Comparison of ENCODE assay signal across 28 mouse cellular contexts in genomic region chr6:141853616-141854015, GRCm38 (mm10). TPM values are rescaled to one million over a fixed set of nuclear protein-coding genes. Genes with fewer than 3 reads are reported as not detected.
DNase-seq lines count a peak whose midpoint lies in the region; ATAC-seq and TF ChIP-seq lines count a peak whose summit lies in the region.
"Had no signal": no experiment of that assay in that cellular context is flagged by ENCODE, and none has a peak within 500 bp of the region (broad histone marks: within the 10 kb centered on the region; RNA-seq: fewer than 3 reads in every experiment).

No protein-coding gene starts in this region.

- peak overlapping the region; percentile 36 for H3K4me3 ChIP-seq in layer of hippocampus, adult 2 months
- no peak overlapping the region for H3K4me3 ChIP-seq in stomach, postnatal 0 days (ENCODE audit: low read depth, low read length)
- H3K4me3 ChIP-seq: embryonic facial prominence, embryonic 13.5 days; forebrain, embryonic 10.5 days; forebrain, embryonic 13.5 days; heart, adult 2 months; hindbrain, embryonic 12.5 days; hindbrain, embryonic 15.5 days had no signal

- no peaks in the 10 kb centered on the region for H3K36me3 ChIP-seq in stomach, postnatal 0 days (ENCODE audit: control insufficient read depth, insufficient read depth, low read length)
- H3K36me3 ChIP-seq: embryonic facial prominence, embryonic 13.5 days; forebrain, embryonic 10.5 days; hindbrain, embryonic 12.5 days; hindbrain, embryonic 15.5 days had no signal

- no peaks in the 10 kb centered on the region for H3K27me3 ChIP-seq in stomach, postnatal 0 days (ENCODE audit: control insufficient read depth, insufficient read depth, low read length)
- H3K27me3 ChIP-seq: embryonic facial prominence, embryonic 13.5 days; forebrain, embryonic 13.5 days; hindbrain, embryonic 12.5 days; hindbrain, embryonic 15.5 days had no signal

- DNase-seq in embryo, embryonic 10.5 days (ENCODE audit: low spot score): peak; percentile 5
- DNase-seq in embryo, embryonic 11 days: no peak
- DNase-seq in layer of hippocampus, adult 2 months (ENCODE audit: low spot score in 2 of 2): no peak
- DNase-seq in layer of hippocampus, postnatal 36 days: no peak
- peak; percentile 68 for DNase-seq in Muller cell, postnatal 12 days (ENCODE audit: inconsistent ontology term)
- DNase-seq in stomach, postnatal 0 days (ENCODE audit: low spot score): no peak
- DNase-seq: adrenal gland, adult 2 months; adrenal gland, postnatal 14 days; cerebellum, adult 11 months; cerebellum, adult 2 months; cerebellum, adult 9-11 months; cerebellum, postnatal 25 days; gastrocnemius, postnatal 10 days; gastrocnemius, postnatal 36 days; heart, adult 2 months had no signal

- WGBS in stomach, postnatal 0 days: 41% methylated on average over 2 of the region's 2 CpGs

- H3K4me2 ChIP-seq in stomach, postnatal 0 days (replicated peaks; ENCODE audit: low read depth): no peak overlapping the region
- H3K4me2 ChIP-seq: embryonic facial prominence, embryonic 13.5 days; forebrain, embryonic 13.5 days; heart, embryonic 11.5 days; hindbrain, embryonic 12.5 days; hindbrain, embryonic 15.5 days had no signal

- ATAC-seq in stomach, postnatal 0 days (ENCODE audit: low FRiP score, low TSS enrichment): no peak
- ATAC-seq: forebrain, embryonic 13.5 days; forebrain, embryonic 16.5 days had no signal

- no peaks in the 10 kb centered on the region for H3K4me1 ChIP-seq in stomach, postnatal 0 days (replicated peaks; ENCODE audit: control insufficient read depth, insufficient read depth)
- H3K4me1 ChIP-seq: embryonic facial prominence, embryonic 13.5 days; forebrain, embryonic 10.5 days; forebrain, embryonic 13.5 days; hindbrain, embryonic 12.5 days; hindbrain, embryonic 15.5 days had no signal

- no peak overlapping the region for H3K9ac ChIP-seq in stomach, postnatal 0 days (ENCODE audit: low read length)
- H3K9ac ChIP-seq: embryonic facial prominence, embryonic 13.5 days; forebrain, embryonic 13.5 days; hindbrain, embryonic 12.5 days; hindbrain, embryonic 15.5 days had no signal

- no peaks in the 10 kb centered on the region for H3K9me3 ChIP-seq in stomach, postnatal 0 days (ENCODE audit: control insufficient read depth, low read length)
- H3K9me3 ChIP-seq: embryonic facial prominence, embryonic 13.5 days; forebrain, embryonic 10.5 days; forebrain, embryonic 13.5 days; hindbrain, embryonic 12.5 days; hindbrain, embryonic 15.5 days had no signal

- no peak for TF ChIP-seq EP300 in stomach, postnatal 0 days (optimal IDR thresholded peaks at IDR 0.05)

- H3K27ac ChIP-seq in layer of hippocampus, adult 2 months: peak overlapping the region; percentile 71
- H3K27ac ChIP-seq in stomach, postnatal 0 days (replicated peaks): no peak overlapping the region
- H3K27ac ChIP-seq: embryonic facial prominence, embryonic 13.5 days; forebrain, embryonic 10.5 days; forebrain, embryonic 13.5 days; heart, adult 2 months; hindbrain, embryonic 12.5 days; hindbrain, embryonic 15.5 days had no signal

- no peak for TF ChIP-seq CTCF in layer of hippocampus, adult 2 months (conservative IDR thresholded peaks at IDR 0.05)
- no peak for TF ChIP-seq CTCF in stomach, postnatal 0 days (IDR thresholded peaks at IDR 0.05; ENCODE audit: low read depth)

RNA-seq across cellular contexts. Expression of gene Slco1a4, which starts 2.4 kb away (rescaled TPM):
- total RNA-seq in layer of hippocampus, adult 2 months (2021): 10 to 100 TPM; 35.7 to 38.5 TPM
- 10 to 100 TPM; 34.4 to 36.4 TPM for total RNA-seq in layer of hippocampus, postnatal 36 days (2021)
- polyA plus RNA-seq in stomach, postnatal 0 days (2015; fragmentation: Nextera tagmentation; extraction: Ambion mirVana): 0.02 TPM in 1 of 2 replicates, not detected in the other
- total RNA-seq: common myeloid progenitor, adult 5-6 weeks; ES-E14; gastrocnemius, adult 18-20 months; granulocyte monocyte progenitor cell, adult 5-6 weeks; hematopoietic stem cell, adult 5-6 weeks had no signal
- polyA plus RNA-seq: adrenal gland, adult 2 months; embryonic facial prominence, embryonic 13.5 days; forebrain, embryonic 10.5 days; heart, embryonic 11.5 days; intestine, embryonic 14.5 days had no signal

Comparison
In these comparisons a context has a peak if more than half of its experiments do, and no peak if none do; other contexts are left out.
1. DNase-seq: peak in embryo, embryonic 10.5 days (single experiment) and Muller cell, postnatal 12 days (single experiment); none in embryo, embryonic 11 days (single experiment), layer of hippocampus, adult 2 months (0 of 2), layer of hippocampus, postnatal 36 days (0 of 2) and stomach, postnatal 0 days (single experiment).